Comparison of ENCODE assay signal across 22 mouse cellular contexts in the genomic region with DNA sequence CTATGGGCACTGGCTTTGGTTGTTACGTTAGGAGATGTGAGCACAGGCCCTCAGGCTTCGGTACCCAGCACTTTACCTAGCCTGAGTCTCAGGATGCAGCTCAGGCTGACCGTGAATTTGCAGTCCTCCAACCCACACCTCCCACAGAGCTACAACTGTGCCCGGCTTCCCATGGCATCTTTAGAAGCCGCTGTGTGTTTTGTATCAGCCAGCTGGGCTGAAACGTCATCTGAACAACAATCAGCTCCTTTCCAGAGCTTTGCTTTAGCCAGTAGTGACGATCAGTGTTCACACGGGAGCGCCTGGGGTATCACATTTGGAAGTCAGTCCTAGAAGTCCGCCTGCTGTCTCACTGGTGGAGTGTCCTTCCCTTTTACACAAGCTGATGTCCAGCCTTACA. TPM values are rescaled to one million over a fixed set of nuclear protein-coding genes. Genes with fewer than 3 reads are reported as not detected.
A peak's percentile ranks its signal among the peaks of the same experiment; 100 is the strongest.
DNase-seq lines count a peak whose midpoint lies in the region; ATAC-seq and TF ChIP-seq lines count a peak whose summit lies in the region.
"Had no signal": no experiment of that assay in that cellular context is flagged by ENCODE, and none has a peak within 500 bp of the region (broad histone marks: within the 10 kb centered on the region; RNA-seq: fewer than 3 reads in every experiment).

No protein-coding gene starts in this region.

- TF ChIP-seq CTCF in cerebellum, adult 2 months (IDR thresholded peaks at IDR 0.05; ENCODE audit: borderline replicate concordance, insufficient read depth, low read depth, low read length): no peak

- no peaks in the 10 kb centered on the region for H3K36me3 ChIP-seq in limb, embryonic 14.5 days (ENCODE audit: control insufficient read depth, insufficient read depth, low read length)
- H3K36me3 ChIP-seq in limb, embryonic 10.5 days: no peaks in the 10 kb centered on the region
- H3K36me3 ChIP-seq: embryonic facial prominence, embryonic 10.5 days; G1E; hindbrain, embryonic 15.5 days had no signal

- TF ChIP-seq POLR2A in cerebellum, adult 2 months (IDR thresholded peaks at IDR 0.05; ENCODE audit: borderline replicate concordance, insufficient read depth, low read length): no peak
- no peak for TF ChIP-seq POLR2A in limb, embryonic 14.5 days (IDR thresholded peaks at IDR 0.05; ENCODE audit: borderline replicate concordance, extremely low read depth, insufficient read depth, insufficient read length)

- H3K9me3 ChIP-seq in limb, embryonic 14.5 days (ENCODE audit: control insufficient read depth, low read length): no peaks in the 10 kb centered on the region
- H3K9me3 ChIP-seq in limb, embryonic 10.5 days (replicated peaks): no peaks in the 10 kb centered on the region
- H3K9me3 ChIP-seq: embryonic facial prominence, embryonic 10.5 days; forebrain, embryonic 13.5 days; G1E; hindbrain, embryonic 15.5 days had no signal

- no peak overlapping the region for H3K9ac ChIP-seq in limb, embryonic 14.5 days (ENCODE audit: low read depth, low read length, severe bottlenecking)
- H3K9ac ChIP-seq: forebrain, embryonic 13.5 days; forebrain, postnatal 0 days; hindbrain, embryonic 15.5 days had no signal

- H3K27ac ChIP-seq in cerebellum, adult 2 months (ENCODE audit: insufficient read depth, low read length): peak overlapping the region; percentile 50; the same call in 1 of the 2 replicates
- 0 out of 2 replicates have a peak overlapping the region, but pooled peaks have one; percentile 2 for H3K27ac ChIP-seq in limb, embryonic 14.5 days (replicated peaks; ENCODE audit: low read depth, low read length)
- H3K27ac ChIP-seq in limb, embryonic 10.5 days: no peak overlapping the region
- H3K27ac ChIP-seq: embryonic facial prominence, embryonic 10.5 days; forebrain, embryonic 13.5 days; hindbrain, embryonic 15.5 days had no signal

- no peak for ATAC-seq in limb, embryonic 14.5 days (ENCODE audit: low FRiP score, low read depth)
- ATAC-seq: CD4-positive, CD25-positive, alpha-beta regulatory T cell, adult 4 months; forebrain, embryonic 13.5 days; forebrain, postnatal 0 days had no signal

- DNase-seq in cerebellum, adult 2 months: no peak
- no peak for DNase-seq in cerebellum, postnatal 25 days
- peak; percentile 40 for DNase-seq in layer of hippocampus, adult 11-12 months (ENCODE audit: low spot score)
- DNase-seq in layer of hippocampus, postnatal 25 days (ENCODE audit: extremely low spot score in 1 of 2, low spot score in 1 of 2): no peak
- DNase-seq in limb, embryonic 14.5 days (ENCODE audit: low spot score): no peak
- no peak for DNase-seq in limb, embryonic 10.5 days (ENCODE audit: low spot score)
- no peak for DNase-seq in urinary bladder, postnatal 10 days (ENCODE audit: low spot score)
- DNase-seq: adrenal gland, adult 8-10 months; adrenal gland, postnatal 36 days; B cell, adult 2 months; cerebellum, adult 11 months; cerebellum, adult 9-10 months; cerebellum, postnatal 36 days; forebrain, postnatal 0 days; gastrocnemius, postnatal 36 days; heart, adult 11 months; heart, postnatal 36 days had no signal

- H3K4me1 ChIP-seq in cerebellum, adult 2 months (ENCODE audit: control insufficient read depth, insufficient read depth, low read length): no peaks in the 10 kb centered on the region
- peaks cover 8% of the 10 kb centered on the region for H3K4me1 ChIP-seq in limb, embryonic 14.5 days (ENCODE audit: control insufficient read depth, insufficient read depth, low read length)
- H3K4me1 ChIP-seq in limb, embryonic 10.5 days: peaks cover 39% of the 10 kb centered on the region

- no peak overlapping the region for H3K4me3 ChIP-seq in cerebellum, adult 2 months (replicated peaks; ENCODE audit: insufficient read depth, low read depth, low read length)
- no peak overlapping the region for H3K4me3 ChIP-seq in limb, embryonic 14.5 days (replicated peaks; ENCODE audit: low read length)
- no peak overlapping the region for H3K4me3 ChIP-seq in limb, embryonic 10.5 days
- H3K4me3 ChIP-seq: embryonic facial prominence, embryonic 10.5 days; forebrain, embryonic 13.5 days; hindbrain, embryonic 15.5 days had no signal

- 46% methylated on average over 10 of the region's 10 CpGs for WGBS in cerebellum, adult 2 months
- 71% methylated on average over 10 of the region's 10 CpGs for WGBS in limb, embryonic 14.5 days
- 78% methylated on average over 10 of the region's 10 CpGs for WGBS in limb, embryonic 10.5 days

- no peaks in the 10 kb centered on the region for H3K27me3 ChIP-seq in cerebellum, adult 2 months (ENCODE audit: control insufficient read depth, insufficient read depth, low read length)
- no peaks in the 10 kb centered on the region for H3K27me3 ChIP-seq in limb, embryonic 14.5 days (ENCODE audit: control insufficient read depth, insufficient read depth, low read length)
- no peaks in the 10 kb centered on the region for H3K27me3 ChIP-seq in limb, embryonic 10.5 days (ENCODE audit: low read depth, poor library complexity, severe bottlenecking)
- H3K27me3 ChIP-seq: hindbrain, embryonic 15.5 days had no signal

- no peak overlapping the region for H3K4me2 ChIP-seq in limb, embryonic 14.5 days (replicated peaks; ENCODE audit: low read depth, low read length, severe bottlenecking)
- H3K4me2 ChIP-seq: forebrain, embryonic 13.5 days; hindbrain, embryonic 15.5 days had no signal

RNA-seq across cellular contexts. Expression of a gene that starts 5.4 kb away (rescaled TPM):
- polyA plus RNA-seq in cerebellum, adult 2 months (2012; rRNA removed): 35.9 and 37.0 TPM in 2 replicates
- total RNA-seq in layer of hippocampus, postnatal 25 days (2021): 10 to 100 TPM; 34.3 to 41.6 TPM
- polyA plus RNA-seq in limb, embryonic 14.5 days (2012; rRNA removed): 31.0 and 35.4 TPM in 2 replicates
- 12.8 and 14.8 TPM in 2 replicates for polyA plus RNA-seq in limb, embryonic 14.5 days (2014; fragmentation: Nextera tagmentation; extraction: Ambion mirVana)
- 6.8 and 9.7 TPM in 2 replicates for polyA plus RNA-seq in limb, embryonic 10.5 days (2016; fragmentation: Nextera tagmentation; extraction: Ambion mirVana)

RNA-seq across cellular contexts. Expression of a gene that starts 28.3 kb away (rescaled TPM):
- polyA plus RNA-seq in cerebellum, adult 2 months (2012; rRNA removed): 88.1 and 93.0 TPM in 2 replicates
- total RNA-seq in layer of hippocampus, postnatal 25 days (2021): 10 to 100 TPM; 71.9 to 74.9 TPM
- polyA plus RNA-seq in limb, embryonic 14.5 days (2012; rRNA removed): 198 and 206 TPM in 2 replicates
- 214 and 219 TPM in 2 replicates for polyA plus RNA-seq in limb, embryonic 14.5 days (2014; fragmentation: Nextera tagmentation; extraction: Ambion mirVana)
- polyA plus RNA-seq in limb, embryonic 10.5 days (2016; fragmentation: Nextera tagmentation; extraction: Ambion mirVana): 278 and 295 TPM in 2 replicates

RNA-seq across cellular contexts. Expression of a gene that starts 37.5 kb away (rescaled TPM):
- 107 and 110 TPM in 2 replicates for polyA plus RNA-seq in cerebellum, adult 2 months (2012; rRNA removed)
- total RNA-seq in layer of hippocampus, postnatal 25 days (2021): 100 to 1,000 TPM; 104 to 112 TPM
- polyA plus RNA-seq in limb, embryonic 14.5 days (2012; rRNA removed): 116 and 192 TPM in 2 replicates
- polyA plus RNA-seq in limb, embryonic 14.5 days (2014; fragmentation: Nextera tagmentation; extraction: Ambion mirVana): 326 and 334 TPM in 2 replicates
- 351 and 426 TPM in 2 replicates for polyA plus RNA-seq in limb, embryonic 10.5 days (2016; fragmentation: Nextera tagmentation; extraction: Ambion mirVana)

RNA-seq across cellular contexts. Expression of a gene that starts 37.8 kb away (rescaled TPM):
- 6.7 and 10.8 TPM in 2 replicates for polyA plus RNA-seq in cerebellum, adult 2 months (2012; rRNA removed)
- total RNA-seq in layer of hippocampus, postnatal 25 days (2021): 1 to 10 TPM; 9.1 to 9.6 TPM
- 3.8 and 4.7 TPM in 2 replicates for polyA plus RNA-seq in limb, embryonic 14.5 days (2012; rRNA removed)
- 6.1 and 7.1 TPM in 2 replicates for polyA plus RNA-seq in limb, embryonic 14.5 days (2014; fragmentation: Nextera tagmentation; extraction: Ambion mirVana)
- 5.2 and 5.7 TPM in 2 replicates for polyA plus RNA-seq in limb, embryonic 10.5 days (2016; fragmentation: Nextera tagmentation; extraction: Ambion mirVana)

RNA-seq across cellular contexts. Expression of a gene that starts 40.6 kb away (rescaled TPM):
- 40.7 and 42.8 TPM in 2 replicates for polyA plus RNA-seq in cerebellum, adult 2 months (2012; rRNA removed)
- total RNA-seq in layer of hippocampus, postnatal 25 days (2021): 10 to 100 TPM; 17.2 to 17.3 TPM
- polyA plus RNA-seq in limb, embryonic 14.5 days (2012; rRNA removed): 58.3 and 72.3 TPM in 2 replicates
- polyA plus RNA-seq in limb, embryonic 14.5 days (2014; fragmentation: Nextera tagmentation; extraction: Ambion mirVana): 44.4 and 54.3 TPM in 2 replicates
- polyA plus RNA-seq in limb, embryonic 10.5 days (2016; fragmentation: Nextera tagmentation; extraction: Ambion mirVana): 73.8 and 77.9 TPM in 2 replicates
